8 mouse cellular contexts compared by ENCODE assay signal in the genomic region with DNA sequence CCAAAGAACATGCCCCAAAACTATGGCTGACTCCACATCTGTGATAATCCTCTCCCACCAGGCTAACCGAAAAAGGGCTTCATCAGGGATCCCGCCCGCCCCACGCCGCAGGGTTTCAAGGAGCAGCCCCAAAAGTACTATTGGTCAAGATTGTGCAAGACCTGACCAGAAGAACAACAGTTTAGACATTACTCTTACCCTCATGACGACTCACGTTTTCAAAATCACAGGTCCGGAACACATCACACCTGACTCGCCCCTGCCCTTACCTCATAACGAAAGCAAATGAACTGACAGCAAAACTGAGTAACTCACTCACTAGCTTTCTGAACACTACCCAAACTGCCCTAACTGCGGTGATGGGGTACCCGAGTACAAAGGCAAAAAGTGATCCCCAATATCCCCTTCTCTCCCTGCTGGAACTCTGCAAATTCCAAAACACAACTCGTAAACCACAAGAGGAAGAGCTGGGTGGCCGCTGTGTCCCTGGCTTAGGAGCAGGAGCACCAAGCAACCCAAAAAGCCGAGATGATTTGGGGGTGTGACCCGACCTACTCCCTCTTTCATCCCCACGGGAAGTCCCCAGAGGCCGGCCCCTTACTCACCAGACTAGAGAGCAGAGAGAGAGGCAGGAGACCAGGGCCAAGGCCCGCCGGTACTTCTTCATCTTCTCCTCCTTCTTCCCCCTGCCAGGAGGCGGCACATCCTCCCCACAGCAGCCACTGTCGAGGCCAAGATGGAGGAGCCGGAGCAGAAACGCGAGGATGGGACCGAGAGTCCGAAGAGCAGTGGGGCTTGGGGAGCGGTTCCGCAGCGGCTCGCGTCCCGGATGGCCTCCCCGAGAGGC. TPM values are rescaled to one million over a fixed set of nuclear protein-coding genes. Genes with fewer than 3 reads are reported as not detected.
DNase-seq lines count a peak whose midpoint lies in the region; ATAC-seq lines count a peak whose summit lies in the region.

No protein-coding gene starts in this region.

- 0% methylated on average over 34 of the region's 34 CpGs for WGBS in forebrain, embryonic 16.5 days

- H3K27ac ChIP-seq in forebrain, embryonic 16.5 days (ENCODE audit: low read length), result peak overlapping the region; percentile 98

- peak; percentile 43; the same call in 1 of the 2 replicates for ATAC-seq in forebrain, embryonic 16.5 days

- no peaks in the 10 kb centered on the region for H3K9me3 ChIP-seq in forebrain, embryonic 16.5 days (ENCODE audit: control insufficient read depth, low read length)
- H3K9me3 ChIP-seq in megakaryocyte, embryonic 14.5 days, result no peaks in the 10 kb centered on the region

- peak overlapping the region; percentile 94 for H3K4me3 ChIP-seq in forebrain, embryonic 16.5 days (replicated peaks; ENCODE audit: low read length)
- peak overlapping the region; percentile 96 for H3K4me3 ChIP-seq in megakaryocyte, embryonic 14.5 days (replicated peaks)

- peak; percentile 17 for DNase-seq in adrenal gland, postnatal 14 days
- no peak for DNase-seq in adrenal gland, adult 2 months
- DNase-seq in thymus, postnatal 0 days (ENCODE audit: low spot score), result peak; percentile 35
- no peak for DNase-seq in thymus, postnatal 25 days
- peak; percentile 30 for DNase-seq in kidney, postnatal 14 days
- peak; percentile 15 to 71 for DNase-seq in spleen, postnatal 36 days (ENCODE audit: low spot score in 2 of 2)

- peak overlapping the region; percentile 95 for H3K9ac ChIP-seq in forebrain, embryonic 16.5 days (replicated peaks; ENCODE audit: low read depth, low read length)

- H3K4me1 ChIP-seq in forebrain, embryonic 16.5 days (replicated peaks; ENCODE audit: control insufficient read depth, insufficient read depth, low read length), result peaks cover 18% of the 10 kb centered on the region
- peaks cover 25% of the 10 kb centered on the region for H3K4me1 ChIP-seq in megakaryocyte, embryonic 14.5 days

- H3K36me3 ChIP-seq in forebrain, embryonic 16.5 days (ENCODE audit: control insufficient read depth, insufficient read depth), result no peaks in the 10 kb centered on the region
- H3K36me3 ChIP-seq in megakaryocyte, embryonic 14.5 days (replicated peaks; ENCODE audit: low read length), result peaks cover 8% of the 10 kb centered on the region

- no peaks in the 10 kb centered on the region for H3K27me3 ChIP-seq in forebrain, embryonic 16.5 days (replicated peaks; ENCODE audit: control insufficient read depth, insufficient read depth, low read length)
- no peaks in the 10 kb centered on the region for H3K27me3 ChIP-seq in megakaryocyte, embryonic 14.5 days (replicated peaks)

- H3K4me2 ChIP-seq in forebrain, embryonic 16.5 days (ENCODE audit: low read length), result peak overlapping the region; percentile 89

RNA-seq across cellular contexts. Expression of a gene that starts 0.6 kb away (rescaled TPM):
- total RNA-seq in adrenal gland, postnatal 14 days (2021), result 44.2 and 47.6 TPM in 2 replicates
- 10 to 100 TPM; 38.8 to 48.0 TPM for total RNA-seq in adrenal gland, adult 2 months (2021)
- 1.5 and 1.9 TPM in 2 replicates for polyA plus RNA-seq in adrenal gland, adult 2 months (2012; rRNA removed)
- 17.8 and 25.0 TPM in 2 replicates for polyA plus RNA-seq in thymus, postnatal 0 days (2015; fragmentation: Nextera tagmentation; extraction: Ambion mirVana)
- 19.4 and 26.8 TPM in 2 replicates for polyA plus RNA-seq in forebrain, embryonic 16.5 days (2015; fragmentation: Nextera tagmentation; extraction: Ambion mirVana)
- 1.1 and 2.6 TPM in 2 replicates for polyA plus RNA-seq in megakaryocyte, embryonic 14.5 days (2012; ENCODE audit: insufficient read depth, low replicate concordance)

Comparison
In these comparisons a context has a peak if more than half of its experiments do, and no peak if none do; other contexts are left out.
1. DNase-seq: peak in adrenal gland, postnatal 14 days (single experiment), thymus, postnatal 0 days (single experiment), kidney, postnatal 14 days (single experiment) and spleen, postnatal 36 days (2 of 2); none in adrenal gland, adult 2 months (single experiment) and thymus, postnatal 25 days (single experiment).